ENCODE assay signal across 16 mouse cellular contexts in the genomic region with DNA sequence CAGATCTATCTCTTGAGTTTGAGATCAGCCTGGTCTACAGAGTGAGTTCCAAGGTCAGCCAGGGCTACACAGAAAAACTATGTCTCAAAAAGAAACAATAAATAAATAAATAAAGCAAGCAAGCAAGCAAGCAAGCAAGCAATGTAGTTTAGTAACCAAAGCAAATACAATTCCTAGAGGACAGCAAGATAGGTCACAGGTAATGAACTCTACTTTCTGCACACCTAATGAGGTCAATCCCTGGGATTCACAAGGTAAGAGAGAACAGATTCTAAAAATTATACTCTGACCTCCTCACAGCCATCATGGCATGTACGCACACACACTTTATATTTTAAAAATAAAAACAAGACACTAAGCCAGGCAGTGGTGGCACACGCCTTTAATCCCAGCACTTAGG. TPM values are rescaled to one million over a fixed set of nuclear protein-coding genes. Genes with fewer than 3 reads are reported as not detected.
"Had no signal": no experiment of that assay in that cellular context is flagged by ENCODE, and none has a peak within 500 bp of the region (broad histone marks: within the 10 kb centered on the region; RNA-seq: fewer than 3 reads in every experiment).

No protein-coding gene starts in this region.

- H3K36me3 ChIP-seq: stomach, embryonic 15.5 days had no signal

- H3K4me3 ChIP-seq: midbrain, embryonic 10.5 days; midbrain, embryonic 12.5 days; neural tube, embryonic 12.5 days; stomach, embryonic 15.5 days had no signal

- H3K27ac ChIP-seq: midbrain, embryonic 10.5 days; midbrain, embryonic 12.5 days; neural tube, embryonic 12.5 days; stomach, embryonic 15.5 days; stomach, postnatal 0 days had no signal

- DNase-seq: lung, adult 18-20 months; lung, embryonic 14.5 days; lung, postnatal 10 days; lung, postnatal 4 days; midbrain, embryonic 14.5 days; right cerebral cortex, postnatal 14 days; thymus, adult 2 months; thymus, postnatal 25 days; thymus, postnatal 4 days had no signal

- ATAC-seq: midbrain, embryonic 16.5 days had no signal

- H3K9ac ChIP-seq: lung, embryonic 14.5 days; midbrain, embryonic 12.5 days; neural tube, embryonic 12.5 days; stomach, embryonic 15.5 days had no signal

- H3K9me3 ChIP-seq: midbrain, embryonic 10.5 days; midbrain, embryonic 12.5 days; neural tube, embryonic 12.5 days; stomach, embryonic 15.5 days had no signal

RNA-seq across cellular contexts. Expression of a gene that starts 40.6 kb away (rescaled TPM):
- total RNA-seq: megakaryocyte-erythroid progenitor cell, adult 5-6 weeks had no signal
